Mouse (Mus musculus): ENCODE data around the gene Wdr48. TPM values are rescaled to one million over a fixed set of nuclear protein-coding genes. Genes with fewer than 3 reads are reported as not detected.

The Wdr48 gene
- polyA plus RNA-seq, 1 experiment: 36.3 TPM

GRCm38 (mm10) chr9:119941861-119942260, 47.2 kb downstream of the Wdr48 start:
- H3K27ac ChIP-seq (replicated peaks; ENCODE audit: low read depth, low read length): no peak overlapping the region
- no peaks in the 10 kb centered on the region for H3K4me1 ChIP-seq (ENCODE audit: control insufficient read depth, insufficient read depth, insufficient read length, low read length)
- no peak overlapping the region for H3K4me3 ChIP-seq (ENCODE audit: insufficient read depth, low read depth, low read length)

GRCm38 (mm10) chr9:119943326-119943725, 48.6 kb downstream of the Wdr48 start:
- Histone ChIP-seq H3K4me3 (ENCODE audit: insufficient read depth, low read depth, low read length) (no peak overlapping the region), H3K27ac (replicated peaks; ENCODE audit: low read depth, low read length) (no peak overlapping the region), H3K4me1 (ENCODE audit: control insufficient read depth, insufficient read depth, insufficient read length, low read length) (no peaks in the 10 kb centered on the region)

- Histone ChIP-seq H3K4me3 (ENCODE audit: insufficient read depth, low read depth, low read length) (no peak overlapping the region), H3K4me1 (ENCODE audit: control insufficient read depth, insufficient read depth, insufficient read length, low read length) (no peaks in the 10 kb centered on the region), H3K27ac (replicated peaks; ENCODE audit: low read depth, low read length) (no peak overlapping the region)
These were observed 50.7 kb downstream of the Wdr48 start for GRCm38 (mm10) chr9:119945173-119945900.

- Histone ChIP-seq H3K4me1 (ENCODE audit: control insufficient read depth, insufficient read depth, insufficient read length, low read length) (no peaks in the 10 kb centered on the region), H3K4me3 (ENCODE audit: insufficient read depth, low read depth, low read length) (no peak overlapping the region), H3K27ac (replicated peaks; ENCODE audit: low read depth, low read length) (no peak overlapping the region)
These were observed 54.1 kb downstream of the Wdr48 start for GRCm38 (mm10) chr9:119948804-119949203.

- H3K27ac ChIP-seq (replicated peaks; ENCODE audit: low read depth, low read length): no peak overlapping the region
- no peak overlapping the region for H3K4me3 ChIP-seq (ENCODE audit: insufficient read depth, low read depth, low read length)
- no peaks in the 10 kb centered on the region for H3K4me1 ChIP-seq (ENCODE audit: control insufficient read depth, insufficient read depth, insufficient read length, low read length)
These were observed 55.8 kb downstream of the Wdr48 start for GRCm38 (mm10) chr9:119950434-119950833.

DNA sequence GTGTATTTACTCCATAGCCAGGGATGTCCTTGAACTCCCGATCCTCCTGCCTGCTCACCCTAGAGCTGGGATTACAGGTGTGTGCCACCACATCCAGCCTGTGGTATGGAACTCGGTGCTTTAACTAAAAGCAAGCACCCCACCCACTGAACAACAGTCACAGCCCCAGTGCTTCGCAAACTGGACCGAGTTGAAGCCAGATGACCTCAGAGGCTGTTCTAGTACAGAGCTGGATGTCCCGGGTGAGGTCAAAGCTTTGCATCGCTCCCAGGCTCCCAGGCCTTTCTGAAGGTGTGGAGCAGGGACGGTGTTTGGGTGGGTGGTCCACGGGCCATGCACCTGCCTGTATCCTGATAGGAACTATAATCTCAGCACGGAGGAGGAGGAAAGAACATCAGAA, 56.7 kb downstream of the Wdr48 start:
- Histone ChIP-seq H3K4me3 (ENCODE audit: insufficient read depth, low read depth, low read length) (no peak overlapping the region), H3K4me1 (ENCODE audit: control insufficient read depth, insufficient read depth, insufficient read length, low read length) (no peaks in the 10 kb centered on the region), H3K27ac (replicated peaks; ENCODE audit: low read depth, low read length) (no peak overlapping the region)

DNA sequence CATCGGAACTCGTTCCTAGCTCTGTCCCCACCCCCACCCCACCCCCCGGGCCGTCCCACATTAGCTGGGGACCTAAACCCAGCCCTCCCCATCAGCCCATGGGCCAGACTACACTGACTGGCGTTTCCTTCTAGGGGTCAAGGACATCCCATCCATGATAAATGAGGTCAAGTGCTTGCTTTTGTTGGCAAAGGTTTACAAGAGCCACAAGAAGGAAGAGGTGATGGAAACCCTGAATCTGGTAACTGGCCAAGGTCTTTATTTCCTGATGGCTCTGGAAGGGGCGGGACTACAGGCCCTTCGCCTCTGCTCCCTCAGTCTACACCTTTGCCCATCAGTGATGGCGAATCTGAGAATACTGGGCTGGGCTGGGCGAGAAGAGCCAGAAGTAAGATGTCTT, 64.2 kb downstream of the Wdr48 start:
- no peak overlapping the region for H3K27ac ChIP-seq (replicated peaks; ENCODE audit: low read depth, low read length)
- peaks cover 2% of the 10 kb centered on the region; the same call in 1 of the 2 replicates for H3K4me1 ChIP-seq (ENCODE audit: control insufficient read depth, insufficient read depth, insufficient read length, low read length)
- no peak overlapping the region for H3K4me3 ChIP-seq (ENCODE audit: insufficient read depth, low read depth, low read length)

DNA sequence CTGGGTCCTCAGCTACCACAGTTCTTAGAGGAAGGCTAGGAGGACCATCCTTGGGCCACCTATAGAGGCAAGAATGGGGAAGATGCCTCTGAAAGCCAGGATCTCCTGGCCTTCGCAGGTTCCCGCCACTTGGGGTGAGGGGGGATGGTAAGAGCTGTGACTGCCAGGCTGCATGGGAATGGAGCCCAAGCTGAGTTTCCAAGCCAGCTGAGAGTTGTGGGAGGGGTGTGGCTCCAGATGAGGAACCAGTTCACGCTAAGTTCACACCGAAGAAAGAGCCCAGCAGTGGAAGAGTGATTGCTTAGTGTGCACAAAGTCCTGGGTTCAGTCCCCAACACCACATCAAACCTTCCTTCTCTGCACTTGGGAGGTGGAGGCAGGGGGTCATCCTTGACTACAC, 67.5 kb downstream of the Wdr48 start:
- Histone ChIP-seq H3K4me1 (ENCODE audit: control insufficient read depth, insufficient read depth, insufficient read length, low read length) (peaks cover 4% of the 10 kb centered on the region; the same call in 1 of the 2 replicates), H3K27ac (replicated peaks; ENCODE audit: low read depth, low read length) (no peak overlapping the region), H3K4me3 (ENCODE audit: insufficient read depth, low read depth, low read length) (no peak overlapping the region)

DNA sequence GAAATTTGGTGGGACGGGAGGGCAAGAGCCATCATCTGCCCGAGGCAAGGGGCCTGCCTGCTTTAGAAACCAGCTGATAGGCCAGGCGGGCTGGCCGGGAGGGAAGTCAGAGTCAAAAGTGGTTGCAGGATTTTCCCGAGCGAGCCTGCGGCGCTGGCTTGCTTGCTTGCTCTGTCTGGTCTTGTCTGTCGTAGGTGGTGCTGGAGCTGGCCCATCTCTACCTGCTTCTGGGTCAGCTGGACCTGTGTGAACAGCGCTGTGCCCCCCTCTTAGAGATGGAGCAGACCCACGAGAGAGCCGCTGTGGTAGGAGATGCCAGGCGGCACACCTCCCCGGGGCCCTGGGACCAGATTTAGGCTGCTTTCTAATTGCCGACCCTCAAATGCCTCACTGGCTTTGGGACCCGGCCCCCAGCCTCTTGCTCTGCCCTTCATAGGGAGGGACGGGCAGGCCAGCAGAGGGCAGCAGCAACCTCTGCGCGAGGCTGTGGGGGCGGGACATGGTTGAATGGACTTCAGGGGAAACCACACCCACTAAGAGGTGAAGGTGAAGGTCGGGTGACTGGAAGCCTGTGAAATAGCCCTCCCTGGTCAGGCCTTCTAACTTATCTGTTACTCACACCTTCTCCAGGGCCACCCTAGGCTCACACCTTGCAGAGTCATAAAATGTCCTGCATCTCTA, 68.4 kb downstream of the Wdr48 start:
- Histone ChIP-seq H3K4me1 (ENCODE audit: control insufficient read depth, insufficient read depth, insufficient read length, low read length) (peaks cover 4% of the 10 kb centered on the region; the same call in 1 of the 2 replicates), H3K4me3 (ENCODE audit: insufficient read depth, low read depth, low read length) (no peak overlapping the region), H3K27ac (replicated peaks; ENCODE audit: low read depth, low read length) (peak overlapping the region; percentile 48)

DNA sequence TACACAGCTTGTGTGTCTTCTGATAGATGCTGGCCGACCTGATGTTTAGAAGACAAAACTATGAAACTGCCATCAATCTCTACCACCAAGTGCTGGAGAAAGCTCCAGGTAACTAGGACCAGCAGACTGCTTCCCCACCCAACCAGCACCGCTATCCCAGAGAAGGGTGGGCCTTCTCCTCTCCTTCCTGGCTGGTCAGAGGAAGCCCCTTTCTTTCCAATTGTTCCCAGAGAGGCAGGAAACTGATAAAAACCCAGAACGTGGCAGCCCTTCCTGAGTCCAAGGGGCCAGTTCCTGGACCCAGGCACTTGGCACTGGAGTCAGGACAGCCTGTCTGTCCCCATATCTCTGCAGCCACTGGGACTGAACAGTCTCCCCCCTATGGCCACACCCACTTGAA, 69.5 kb downstream of the Wdr48 start:
- Histone ChIP-seq H3K4me1 (ENCODE audit: control insufficient read depth, insufficient read depth, insufficient read length, low read length) (peaks cover 4% of the 10 kb centered on the region; the same call in 1 of the 2 replicates), H3K4me3 (ENCODE audit: insufficient read depth, low read depth, low read length) (no peak overlapping the region), H3K27ac (replicated peaks; ENCODE audit: low read depth, low read length) (peak overlapping the region; percentile 62)

DNA sequence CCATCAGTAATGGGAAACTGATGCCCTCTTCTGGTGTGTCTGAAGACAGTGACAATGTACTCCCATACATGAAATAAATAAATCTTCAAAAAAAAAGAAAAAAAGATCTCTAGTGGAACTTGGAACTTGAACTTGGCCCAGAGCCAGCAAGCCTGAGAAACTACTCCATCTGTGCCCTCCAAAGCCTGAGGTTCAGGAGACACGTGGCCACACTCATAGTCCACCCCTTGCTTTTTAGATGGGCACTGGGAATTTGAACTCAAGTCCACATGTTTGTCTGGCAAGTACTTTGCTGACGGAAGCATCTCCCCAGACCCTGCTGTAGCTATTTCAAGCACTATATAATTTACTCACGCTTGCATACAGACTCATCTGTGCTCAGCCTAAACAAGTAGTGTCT, 70.5 kb downstream of the Wdr48 start:
- Histone ChIP-seq H3K27ac (replicated peaks; ENCODE audit: low read depth, low read length) (no peak overlapping the region), H3K4me3 (ENCODE audit: insufficient read depth, low read depth, low read length) (no peak overlapping the region), H3K4me1 (ENCODE audit: control insufficient read depth, insufficient read depth, insufficient read length, low read length) (peaks cover 4% of the 10 kb centered on the region; the same call in 1 of the 2 replicates)

GRCm38 (mm10) chr9:119966221-119966910, 71.7 kb downstream of the Wdr48 start:
- H3K4me3 ChIP-seq (ENCODE audit: insufficient read depth, low read depth, low read length): no peak overlapping the region
- H3K4me1 ChIP-seq (ENCODE audit: control insufficient read depth, insufficient read depth, insufficient read length, low read length): peaks cover 12% of the 10 kb centered on the region
- H3K27ac ChIP-seq (replicated peaks; ENCODE audit: low read depth, low read length): no peak overlapping the region

GRCm38 (mm10) chr9:119969811-119970210, 75.1 kb downstream of the Wdr48 start:
- Histone ChIP-seq H3K27ac (replicated peaks; ENCODE audit: low read depth, low read length) (no peak overlapping the region), H3K4me3 (ENCODE audit: insufficient read depth, low read depth, low read length) (no peak overlapping the region), H3K4me1 (ENCODE audit: control insufficient read depth, insufficient read depth, insufficient read length, low read length) (peaks cover 8% of the 10 kb centered on the region)

DNA sequence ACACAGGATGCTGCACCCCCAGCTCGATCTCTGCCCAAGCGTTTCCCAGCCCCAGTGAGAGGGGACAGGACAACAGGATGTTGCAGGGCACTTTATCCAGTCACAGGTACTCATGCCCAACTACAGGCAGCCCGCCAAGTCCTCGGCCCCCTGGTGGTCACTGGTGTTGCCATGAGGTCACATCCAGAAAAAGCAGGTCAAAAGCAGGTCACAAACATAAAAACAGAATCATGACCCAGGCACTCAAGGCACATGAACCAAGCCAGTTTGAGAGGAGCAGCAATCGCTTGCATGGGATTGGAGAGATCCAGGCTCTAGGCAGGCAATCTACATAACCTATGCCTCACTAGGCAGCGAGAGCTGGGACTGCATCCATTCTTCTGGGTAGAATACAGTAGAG, 75.5 kb downstream of the Wdr48 start:
- Histone ChIP-seq H3K4me1 (ENCODE audit: control insufficient read depth, insufficient read depth, insufficient read length, low read length) (peaks cover 8% of the 10 kb centered on the region), H3K27ac (replicated peaks; ENCODE audit: low read depth, low read length) (no peak overlapping the region), H3K4me3 (ENCODE audit: insufficient read depth, low read depth, low read length) (no peak overlapping the region)

GRCm38 (mm10) chr9:119970763-119971656, 76.3 kb downstream of the Wdr48 start:
- no peak overlapping the region for H3K27ac ChIP-seq (replicated peaks; ENCODE audit: low read depth, low read length)
- H3K4me1 ChIP-seq (ENCODE audit: control insufficient read depth, insufficient read depth, insufficient read length, low read length): peaks cover 8% of the 10 kb centered on the region
- no peak overlapping the region for H3K4me3 ChIP-seq (ENCODE audit: insufficient read depth, low read depth, low read length)
